Mouse (Mus musculus): ENCODE measurements at regions not wholly inside any gene's neighbourhood (a gene's known extent, or its start where the extent isn't known, plus 50 kb on each side); places are given as distances from the start of the nearest gene placed in this dataset.

DNA sequence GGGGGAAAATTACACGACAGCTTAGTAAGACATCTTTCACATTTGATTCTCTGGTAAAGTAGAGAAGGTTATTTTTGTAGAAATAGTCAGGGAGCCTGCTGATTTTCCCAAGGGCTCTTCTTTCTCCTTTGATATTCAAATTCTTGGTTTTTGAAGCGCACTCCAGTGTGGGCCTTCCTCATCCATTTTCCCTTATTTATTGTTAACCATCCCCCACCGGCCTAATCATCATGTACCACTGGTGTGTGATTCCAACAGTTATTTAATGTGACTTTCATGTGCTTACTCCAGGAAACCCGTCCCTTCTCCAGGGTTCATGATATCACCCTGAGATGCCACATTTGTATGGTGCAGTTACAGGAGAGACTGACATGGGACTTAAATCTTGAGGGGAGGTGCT, 114.0 kb upstream of the Epha4 start:
- H3K79me3 ChIP-seq (ENCODE audit: low read depth): no peaks in the 10 kb centered on the region
- H3K36me3 ChIP-seq (ENCODE audit: control insufficient read depth, insufficient read depth): no peaks in the 10 kb centered on the region
- no peak overlapping the region for H3ac ChIP-seq (ENCODE audit: control insufficient read depth, insufficient read length, low read depth)
- no peak for TF ChIP-seq USF1 (IDR thresholded peaks at IDR 0.05; ENCODE audit: low read depth)
- no peak for TF ChIP-seq MYOD1 (IDR thresholded peaks at IDR 0.05; ENCODE audit: control insufficient read depth, insufficient read length, low read depth)
- TF ChIP-seq CEBPB (IDR thresholded peaks at IDR 0.05; ENCODE audit: low read depth): no peak
- TF ChIP-seq MAX (IDR thresholded peaks at IDR 0.05): no peak
- no peak for TF ChIP-seq MYOG (IDR thresholded peaks at IDR 0.05; ENCODE audit: control insufficient read depth, extremely low read depth, insufficient read length)
- TF ChIP-seq CTCF (IDR thresholded peaks at IDR 0.05; ENCODE audit: control insufficient read depth, insufficient read depth, insufficient read length): no peak
- TF ChIP-seq FOSL1 (IDR thresholded peaks at IDR 0.05; ENCODE audit: insufficient read depth, low read length, poor library complexity, severe bottlenecking): no peak
- no peaks in the 10 kb centered on the region for H3K79me2 ChIP-seq (ENCODE audit: control insufficient read depth, insufficient read depth)
- no peak overlapping the region for H3K4me3 ChIP-seq (ENCODE audit: insufficient read depth, poor library complexity, severe bottlenecking)
- no peaks in the 10 kb centered on the region for H3K27me3 ChIP-seq (ENCODE audit: control insufficient read depth, insufficient read depth, insufficient read length)

- TF ChIP-seq MYOD1 (IDR thresholded peaks at IDR 0.05; ENCODE audit: control insufficient read depth, insufficient read length, low read depth): no peak
- TF ChIP-seq CEBPB (IDR thresholded peaks at IDR 0.05; ENCODE audit: low read depth): no peak
- TF ChIP-seq FOSL1 (IDR thresholded peaks at IDR 0.05; ENCODE audit: insufficient read depth, low read length, poor library complexity, severe bottlenecking): no peak
- Histone ChIP-seq H3K79me3 (ENCODE audit: low read depth) (no peaks in the 10 kb centered on the region), H3K27me3 (ENCODE audit: control insufficient read depth, insufficient read depth, insufficient read length) (no peaks in the 10 kb centered on the region), H3K79me2 (ENCODE audit: control insufficient read depth, insufficient read depth) (no peaks in the 10 kb centered on the region), H3K4me3 (ENCODE audit: insufficient read depth, poor library complexity, severe bottlenecking) (no peak overlapping the region), H3K36me3 (ENCODE audit: control insufficient read depth, insufficient read depth) (no peaks in the 10 kb centered on the region), H3ac (ENCODE audit: control insufficient read depth, insufficient read length, low read depth) (no peak overlapping the region)
Measured at GRCm38 (mm10) chr1:77617490-77617889, 102.6 kb upstream of the Epha4 start.

GRCm38 (mm10) chr1:77600509-77600908, 85.6 kb upstream of the Epha4 start:
- H3K36me3 ChIP-seq (ENCODE audit: control insufficient read depth, insufficient read depth): no peaks in the 10 kb centered on the region
- no peaks in the 10 kb centered on the region for H3K79me2 ChIP-seq (ENCODE audit: control insufficient read depth, insufficient read depth)

GRCm38 (mm10) chr1:77592649-77593048, 77.8 kb upstream of the Epha4 start:
- Histone ChIP-seq H3K79me3 (ENCODE audit: low read depth) (no peaks in the 10 kb centered on the region), H3K79me2 (ENCODE audit: control insufficient read depth, insufficient read depth) (no peaks in the 10 kb centered on the region), H3K27me3 (ENCODE audit: control insufficient read depth, insufficient read depth, insufficient read length) (no peaks in the 10 kb centered on the region), H3ac (ENCODE audit: control insufficient read depth, insufficient read length, low read depth) (no peak overlapping the region), H3K36me3 (ENCODE audit: control insufficient read depth, insufficient read depth) (no peaks in the 10 kb centered on the region), H3K4me3 (ENCODE audit: insufficient read depth, poor library complexity, severe bottlenecking) (no peak overlapping the region)
- TF ChIP-seq USF1 (IDR thresholded peaks at IDR 0.05; ENCODE audit: low read depth) (no peak), MAX (IDR thresholded peaks at IDR 0.05) (no peak), CEBPB (IDR thresholded peaks at IDR 0.05; ENCODE audit: low read depth) (no peak), MYOD1 (IDR thresholded peaks at IDR 0.05; ENCODE audit: control insufficient read depth, insufficient read length, low read depth) (no peak), CTCF (IDR thresholded peaks at IDR 0.05; ENCODE audit: control insufficient read depth, insufficient read depth, insufficient read length) (no peak), MYOG (IDR thresholded peaks at IDR 0.05; ENCODE audit: control insufficient read depth, extremely low read depth, insufficient read length) (no peak), FOSL1 (IDR thresholded peaks at IDR 0.05; ENCODE audit: insufficient read depth, low read length, poor library complexity, severe bottlenecking) (no peak)

More at GRCm38 (mm10) chr1:77600509-77600908, 85.6 kb upstream of the Epha4 start:
- no peaks in the 10 kb centered on the region for H3K27me3 ChIP-seq (ENCODE audit: control insufficient read depth, insufficient read depth, insufficient read length)
- H3K79me3 ChIP-seq (ENCODE audit: low read depth): no peaks in the 10 kb centered on the region
- no peak overlapping the region for H3ac ChIP-seq (ENCODE audit: control insufficient read depth, insufficient read length, low read depth)
- TF ChIP-seq USF1 (IDR thresholded peaks at IDR 0.05; ENCODE audit: low read depth) (no peak), MYOG (IDR thresholded peaks at IDR 0.05; ENCODE audit: control insufficient read depth, extremely low read depth, insufficient read length) (no peak), FOSL1 (IDR thresholded peaks at IDR 0.05; ENCODE audit: insufficient read depth, low read length, poor library complexity, severe bottlenecking) (no peak), MYOD1 (IDR thresholded peaks at IDR 0.05; ENCODE audit: control insufficient read depth, insufficient read length, low read depth) (no peak), CEBPB (IDR thresholded peaks at IDR 0.05; ENCODE audit: low read depth) (no peak)
- no peak overlapping the region for H3K4me3 ChIP-seq (ENCODE audit: insufficient read depth, poor library complexity, severe bottlenecking)

DNA sequence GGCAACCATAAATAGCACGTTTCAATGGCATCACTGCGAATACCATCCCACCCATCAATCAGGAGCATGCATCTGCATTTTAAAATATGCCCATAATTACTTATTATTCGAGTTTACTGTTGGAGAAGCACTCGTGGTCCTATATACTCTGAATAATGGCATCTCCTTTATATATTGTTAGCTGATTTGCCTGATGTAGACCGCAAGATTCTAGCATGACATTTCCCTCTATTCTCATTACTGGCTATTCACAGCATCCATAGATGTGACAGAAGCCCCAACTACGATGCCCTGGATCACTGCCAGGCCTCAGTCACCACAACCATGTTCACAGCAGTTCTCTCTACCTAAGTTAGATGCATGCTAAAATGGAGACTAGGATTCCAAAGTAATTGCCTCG, 77.4 kb upstream of the Epha4 start:
- no peaks in the 10 kb centered on the region for H3K79me2 ChIP-seq (ENCODE audit: control insufficient read depth, insufficient read depth)
- no peak overlapping the region for H3K4me3 ChIP-seq (ENCODE audit: insufficient read depth, poor library complexity, severe bottlenecking)
- H3K36me3 ChIP-seq (ENCODE audit: control insufficient read depth, insufficient read depth): no peaks in the 10 kb centered on the region
- TF ChIP-seq CEBPB (IDR thresholded peaks at IDR 0.05; ENCODE audit: low read depth) (no peak), MYOG (IDR thresholded peaks at IDR 0.05; ENCODE audit: control insufficient read depth, extremely low read depth, insufficient read length) (no peak), CTCF (IDR thresholded peaks at IDR 0.05; ENCODE audit: control insufficient read depth, insufficient read depth, insufficient read length) (no peak), USF1 (IDR thresholded peaks at IDR 0.05; ENCODE audit: low read depth) (no peak), MYOD1 (IDR thresholded peaks at IDR 0.05; ENCODE audit: control insufficient read depth, insufficient read length, low read depth) (no peak), FOSL1 (IDR thresholded peaks at IDR 0.05; ENCODE audit: insufficient read depth, low read length, poor library complexity, severe bottlenecking) (no peak), MAX (IDR thresholded peaks at IDR 0.05) (no peak)
- no peaks in the 10 kb centered on the region for H3K27me3 ChIP-seq (ENCODE audit: control insufficient read depth, insufficient read depth, insufficient read length)
- H3ac ChIP-seq (ENCODE audit: control insufficient read depth, insufficient read length, low read depth): no peak overlapping the region
- no peaks in the 10 kb centered on the region for H3K79me3 ChIP-seq (ENCODE audit: low read depth)

- H3K79me3 ChIP-seq (ENCODE audit: low read depth): no peaks in the 10 kb centered on the region
- no peaks in the 10 kb centered on the region for H3K27me3 ChIP-seq (ENCODE audit: control insufficient read depth, insufficient read depth, insufficient read length)
- no peaks in the 10 kb centered on the region for H3K36me3 ChIP-seq (ENCODE audit: control insufficient read depth, insufficient read depth)
- H3K4me3 ChIP-seq (ENCODE audit: insufficient read depth, poor library complexity, severe bottlenecking): no peak overlapping the region
- no peaks in the 10 kb centered on the region for H3K79me2 ChIP-seq (ENCODE audit: control insufficient read depth, insufficient read depth)
- no peak overlapping the region for H3ac ChIP-seq (ENCODE audit: control insufficient read depth, insufficient read length, low read depth)
- TF ChIP-seq CTCF (IDR thresholded peaks at IDR 0.05; ENCODE audit: control insufficient read depth, insufficient read depth, insufficient read length) (no peak), FOSL1 (IDR thresholded peaks at IDR 0.05; ENCODE audit: insufficient read depth, low read length, poor library complexity, severe bottlenecking) (no peak), MYOG (IDR thresholded peaks at IDR 0.05; ENCODE audit: control insufficient read depth, extremely low read depth, insufficient read length) (no peak), MAX (IDR thresholded peaks at IDR 0.05) (no peak), CEBPB (IDR thresholded peaks at IDR 0.05; ENCODE audit: low read depth) (no peak), MYOD1 (IDR thresholded peaks at IDR 0.05; ENCODE audit: control insufficient read depth, insufficient read length, low read depth) (no peak), USF1 (IDR thresholded peaks at IDR 0.05; ENCODE audit: low read depth) (no peak)
Measured at GRCm38 (mm10) chr1:77589423-77589822, 74.5 kb upstream of the Epha4 start.

All from C2C12 (cell line).